In genomic region chr13:42367655-42368554, GRCm38 (mm10) we compare ENCODE assay signal across 10 mouse cellular contexts.
DNase-seq lines count a peak whose midpoint lies in the region; ATAC-seq lines count a peak whose summit lies in the region.
"Had no signal": no experiment of that assay in that cellular context is flagged by ENCODE, and none has a peak within 500 bp of the region (broad histone marks: within the 10 kb centered on the region; RNA-seq: fewer than 3 reads in every experiment).

No protein-coding gene starts in this region.

- no peaks in the 10 kb centered on the region for H3K27me3 ChIP-seq in kidney, embryonic 15.5 days
- H3K27me3 ChIP-seq: embryonic facial prominence, embryonic 13.5 days had no signal

- no peak overlapping the region for H3K9ac ChIP-seq in kidney, embryonic 15.5 days
- H3K9ac ChIP-seq: embryonic facial prominence, embryonic 13.5 days had no signal

- no peaks in the 10 kb centered on the region for H3K4me1 ChIP-seq in kidney, embryonic 15.5 days
- H3K4me1 ChIP-seq: embryonic facial prominence, embryonic 13.5 days had no signal

- no peaks in the 10 kb centered on the region for H3K9me3 ChIP-seq in kidney, embryonic 15.5 days (replicated peaks)
- H3K9me3 ChIP-seq: embryonic facial prominence, embryonic 13.5 days had no signal

- H3K27ac ChIP-seq in kidney, embryonic 15.5 days, result 0 out of 2 replicates have a peak overlapping the region, but pooled peaks have one; percentile 30
- H3K27ac ChIP-seq: embryonic facial prominence, embryonic 13.5 days; hindbrain, postnatal 0 days had no signal

- DNase-seq in A20 (ENCODE audit: low read depth, low spot score), result peak; percentile 45
- peak; percentile 64 for DNase-seq in adipocyte (ENCODE audit: low spot score)
- DNase-seq in frontal cortex, postnatal 14 days (ENCODE audit: low spot score in 2 of 2), result no peak
- DNase-seq in cerebellum, adult 11 months, result no peak
- no peak for DNase-seq in adrenal gland, postnatal 4 days (ENCODE audit: low spot score in 2 of 2)
- DNase-seq: thymus, postnatal 36 days had no signal

- no peaks in the 10 kb centered on the region for H3K36me3 ChIP-seq in kidney, embryonic 15.5 days
- H3K36me3 ChIP-seq: embryonic facial prominence, embryonic 13.5 days had no signal

- H3K4me2 ChIP-seq in kidney, embryonic 15.5 days, result no peak overlapping the region
- H3K4me2 ChIP-seq: embryonic facial prominence, embryonic 13.5 days had no signal

- WGBS in kidney, embryonic 15.5 days, result 78% methylated on average over 7 of the region's 7 CpGs

- no peak overlapping the region for H3K4me3 ChIP-seq in kidney, embryonic 15.5 days (replicated peaks)
- H3K4me3 ChIP-seq: embryonic facial prominence, embryonic 13.5 days had no signal

- ATAC-seq in kidney, embryonic 15.5 days (replicated peaks; ENCODE audit: low FRiP score), result no peak
- peak; percentile 72 for ATAC-seq in megakaryocyte, adult 5-6 weeks (ENCODE audit: poor library complexity, severe bottlenecking)
- ATAC-seq: hindbrain, postnatal 0 days had no signal

Comparison
In these comparisons a context has a peak if more than half of its experiments do, and no peak if none do; other contexts are left out.
1. DNase-seq: peak in A20 (single experiment) and adipocyte (single experiment); none in frontal cortex, postnatal 14 days (0 of 2), cerebellum, adult 11 months (single experiment) and adrenal gland, postnatal 4 days (0 of 2).